Mouse (Mus musculus): ENCODE measurements at regions not wholly inside any gene's neighbourhood (a gene's known extent, or its start where the extent isn't known, plus 50 kb on each side); places are given as distances from the start of the nearest gene placed in this dataset.

DNA sequence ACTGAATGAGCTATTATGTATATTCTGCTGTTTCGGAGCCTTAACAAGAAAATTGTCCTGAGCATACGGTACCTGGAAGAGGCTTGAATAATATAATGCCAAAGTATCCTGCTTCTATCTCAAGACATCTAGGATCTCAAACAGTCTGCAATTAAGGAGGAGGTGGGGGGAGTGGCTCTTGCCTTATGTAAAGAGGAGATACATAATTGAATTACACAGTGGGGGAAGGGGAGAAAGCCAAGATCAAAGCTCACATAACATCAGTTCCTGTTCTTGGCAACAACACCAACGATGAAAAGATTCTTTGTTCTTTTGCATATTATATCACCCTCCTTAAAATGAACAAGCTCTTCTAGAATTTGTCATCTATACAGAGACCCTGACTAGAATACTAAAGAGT, 512.4 kb upstream of the Zeb2 start:
- TF ChIP-seq POLR2A (IDR thresholded peaks at IDR 0.05; ENCODE audit: borderline replicate concordance, control insufficient read depth, low read depth, low read length) = no peak
- TF ChIP-seq CTCF (IDR thresholded peaks at IDR 0.05; ENCODE audit: control insufficient read depth, insufficient read depth, low read length) = no peak
